In the genomic region with DNA sequence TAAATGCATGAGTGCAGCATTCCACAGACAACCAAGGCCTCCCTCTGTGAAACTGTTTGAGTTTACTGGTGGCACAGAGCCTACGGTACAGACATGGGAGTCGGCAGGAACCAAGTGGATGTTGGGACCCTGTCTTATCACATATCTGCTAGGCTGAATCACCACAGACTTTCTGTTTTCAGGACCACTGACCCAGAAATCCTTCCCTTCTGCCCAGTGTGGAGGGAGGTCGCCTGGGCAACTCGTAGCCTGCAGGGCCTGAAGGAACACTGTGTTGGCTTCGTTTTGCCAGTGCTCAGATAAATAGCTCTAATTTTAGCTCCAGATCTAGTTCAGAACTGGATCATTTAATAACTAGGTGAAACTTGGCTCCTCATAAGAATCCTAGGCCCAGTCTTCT, we compare ENCODE assay signal across 21 mouse cellular contexts. TPM values are rescaled to one million over a fixed set of nuclear protein-coding genes. Genes with fewer than 3 reads are reported as not detected.
DNase-seq lines count a peak whose midpoint lies in the region; ATAC-seq and TF ChIP-seq lines count a peak whose summit lies in the region.
"Had no signal": no experiment of that assay in that cellular context is flagged by ENCODE, and none has a peak within 500 bp of the region (broad histone marks: within the 10 kb centered on the region; RNA-seq: fewer than 3 reads in every experiment).

No protein-coding gene starts in this region.

- no peak overlapping the region for H3K9ac ChIP-seq in kidney, embryonic 14.5 days (ENCODE audit: low read depth, low read length)
- H3K9ac ChIP-seq in liver, postnatal 0 days (replicated peaks), result no peak overlapping the region
- H3K9ac ChIP-seq: embryonic facial prominence, embryonic 13.5 days; hindbrain, embryonic 12.5 days; liver, embryonic 12.5 days; stomach, embryonic 15.5 days had no signal

- no peaks in the 10 kb centered on the region for H3K27me3 ChIP-seq in kidney, embryonic 14.5 days (ENCODE audit: control insufficient read depth, insufficient read depth, low read length)
- no peaks in the 10 kb centered on the region for H3K27me3 ChIP-seq in limb, embryonic 10.5 days (ENCODE audit: low read depth, poor library complexity, severe bottlenecking)
- H3K27me3 ChIP-seq in liver, postnatal 0 days (ENCODE audit: insufficient read depth, low read length), result no peaks in the 10 kb centered on the region
- H3K27me3 ChIP-seq: embryonic facial prominence, embryonic 13.5 days; hindbrain, embryonic 12.5 days; liver, embryonic 12.5 days; Patski; stomach, embryonic 15.5 days had no signal

- no peak for TF ChIP-seq EP300 in liver, postnatal 0 days (IDR thresholded peaks at IDR 0.05; ENCODE audit: low read depth)

- peak overlapping the region; percentile 92 for H3K27ac ChIP-seq in gastrocnemius, adult 2 months
- peak overlapping the region; percentile 26; the same call in 1 of the 2 replicates for H3K27ac ChIP-seq in kidney, embryonic 14.5 days (ENCODE audit: low read depth, low read length)
- 0 out of 2 replicates have a peak overlapping the region, but pooled peaks have one; percentile 30 for H3K27ac ChIP-seq in limb, embryonic 10.5 days
- H3K27ac ChIP-seq in liver, postnatal 0 days (ENCODE audit: low read depth), result no peak overlapping the region
- H3K27ac ChIP-seq: embryonic facial prominence, embryonic 13.5 days; hindbrain, embryonic 12.5 days; liver, embryonic 12.5 days; stomach, embryonic 15.5 days had no signal

- no peaks in the 10 kb centered on the region for H3K9me3 ChIP-seq in kidney, embryonic 14.5 days (ENCODE audit: control insufficient read depth, low read length)
- H3K9me3 ChIP-seq in limb, embryonic 10.5 days (replicated peaks), result no peaks in the 10 kb centered on the region
- H3K9me3 ChIP-seq in liver, postnatal 0 days (ENCODE audit: low read length), result no peaks in the 10 kb centered on the region
- H3K9me3 ChIP-seq: embryonic facial prominence, embryonic 13.5 days; hindbrain, embryonic 12.5 days; liver, embryonic 12.5 days; stomach, embryonic 15.5 days had no signal

- no peak for TF ChIP-seq CTCF in gastrocnemius, adult 2 months (IDR thresholded peaks at IDR 0.05)
- no peak for TF ChIP-seq CTCF in liver, postnatal 0 days (IDR thresholded peaks at IDR 0.05; ENCODE audit: low read depth)

- no peak for ATAC-seq in kidney, embryonic 14.5 days (ENCODE audit: low FRiP score, low TSS enrichment)
- no peak for ATAC-seq in liver, postnatal 0 days
- ATAC-seq: liver, embryonic 12.5 days; lung, postnatal 0 days; Patski had no signal

- intact Hi-C loops in gastrocnemius, adult 2 months (cut with DNase I), result no loop called here

- no peak for DNase-seq in gastrocnemius, adult 2 months
- DNase-seq in gastrocnemius, postnatal 4 days (ENCODE audit: low spot score in 2 of 2), result no peak
- no peak for DNase-seq in kidney, adult 9 months
- peak; percentile 30 for DNase-seq in brain, adult 2 months (ENCODE audit: low read depth, low spot score)
- DNase-seq in limb, embryonic 10.5 days (ENCODE audit: low spot score), result no peak
- no peak for DNase-seq in natural killer cell, adult 2 months (ENCODE audit: low spot score in 2 of 2)
- DNase-seq in liver, postnatal 0 days, result no peak
- DNase-seq: adrenal gland, postnatal 36 days; cerebellum, postnatal 36 days; gastrocnemius, postnatal 36 days; kidney, adult 11 months; left cerebral cortex, postnatal 4 days; spleen, adult 18-20 months; thymus, postnatal 4 days had no signal

- H3K36me3 ChIP-seq in kidney, embryonic 14.5 days (ENCODE audit: control insufficient read depth, insufficient read depth, low read length), result no peaks in the 10 kb centered on the region
- no peaks in the 10 kb centered on the region for H3K36me3 ChIP-seq in limb, embryonic 10.5 days
- H3K36me3 ChIP-seq in liver, postnatal 0 days (replicated peaks; ENCODE audit: insufficient read depth, low read length), result no peaks in the 10 kb centered on the region
- H3K36me3 ChIP-seq: embryonic facial prominence, embryonic 13.5 days; hindbrain, embryonic 12.5 days; liver, embryonic 12.5 days; stomach, embryonic 15.5 days had no signal

- 53% methylated on average over 5 of the region's 5 CpGs for WGBS in kidney, embryonic 14.5 days
- WGBS in limb, embryonic 10.5 days, result 85% methylated on average over 5 of the region's 5 CpGs
- 64% methylated on average over 5 of the region's 5 CpGs for WGBS in liver, postnatal 0 days (ENCODE audit: insufficient replicate concordance)

- H3K4me2 ChIP-seq in kidney, embryonic 14.5 days (replicated peaks; ENCODE audit: low read depth, low read length), result no peak overlapping the region
- no peak overlapping the region for H3K4me2 ChIP-seq in liver, postnatal 0 days (ENCODE audit: low read depth, low read length)
- H3K4me2 ChIP-seq: embryonic facial prominence, embryonic 13.5 days; hindbrain, embryonic 12.5 days; liver, embryonic 12.5 days; stomach, embryonic 15.5 days had no signal

- H3K4me1 ChIP-seq in kidney, embryonic 14.5 days (ENCODE audit: control insufficient read depth, insufficient read depth, low read length), result peaks cover 12% of the 10 kb centered on the region
- peaks cover 11% of the 10 kb centered on the region for H3K4me1 ChIP-seq in limb, embryonic 10.5 days
- no peaks in the 10 kb centered on the region for H3K4me1 ChIP-seq in liver, postnatal 0 days (ENCODE audit: insufficient read depth)

- H3K4me3 ChIP-seq in gastrocnemius, adult 2 months, result peak overlapping the region; percentile 15; the same call in 1 of the 2 replicates
- H3K4me3 ChIP-seq in kidney, embryonic 14.5 days (ENCODE audit: low read length), result no peak overlapping the region
- H3K4me3 ChIP-seq in limb, embryonic 10.5 days, result no peak overlapping the region
- H3K4me3 ChIP-seq in liver, postnatal 0 days (ENCODE audit: low read depth, low read length), result no peak overlapping the region
- H3K4me3 ChIP-seq: embryonic facial prominence, embryonic 13.5 days; hindbrain, embryonic 12.5 days; liver, embryonic 12.5 days; stomach, embryonic 15.5 days had no signal

RNA-seq across cellular contexts. Expression of gene Myl12a, which starts 12.2 kb away (rescaled TPM):
- total RNA-seq in gastrocnemius, adult 2 months (2021), result 100 to 1,000 TPM; 301 to 553 TPM
- total RNA-seq in gastrocnemius, postnatal 4 days (2021), result 100 to 1,000 TPM; 712 to 757 TPM
- 648 and 687 TPM in 2 replicates for polyA plus RNA-seq in kidney, embryonic 14.5 days (2014; fragmentation: Nextera tagmentation; extraction: Ambion mirVana)
- 478 and 483 TPM in 2 replicates for polyA plus RNA-seq in limb, embryonic 10.5 days (2016; fragmentation: Nextera tagmentation; extraction: Ambion mirVana)
- polyA plus RNA-seq in liver, postnatal 0 days (2015; fragmentation: Nextera tagmentation; extraction: Ambion mirVana), result 195 and 199 TPM in 2 replicates

RNA-seq across cellular contexts. Expression of gene Myom1, which starts 12.5 kb away (rescaled TPM):
- total RNA-seq in gastrocnemius, adult 2 months (2021), result 1,000 to 10,000 TPM; 1,223 to 1,379 TPM
- 100 to 1,000 TPM; 917 to 927 TPM for total RNA-seq in gastrocnemius, postnatal 4 days (2021)
- polyA plus RNA-seq in kidney, embryonic 14.5 days (2014; fragmentation: Nextera tagmentation; extraction: Ambion mirVana), result 3.0 and 3.6 TPM in 2 replicates
- polyA plus RNA-seq in limb, embryonic 10.5 days (2016; fragmentation: Nextera tagmentation; extraction: Ambion mirVana), result 2.5 and 4.2 TPM in 2 replicates
- polyA plus RNA-seq in liver, postnatal 0 days (2015; fragmentation: Nextera tagmentation; extraction: Ambion mirVana), result 2.1 and 4.4 TPM in 2 replicates
